Mouse (Mus musculus) lung, postnatal 0 days (tissue): ENCODE data around the gene Mrpl23.

Experiments
- CTCF ChIP-seq: IDR thresholded peaks from 2 replicates; pipeline ENCODE4 v1.5.1; 2016; ENCODE audit warnings: antibody characterized with exemption, mild to moderate bottlenecking
- EP300 ChIP-seq: IDR thresholded peaks from 2 replicates; pipeline ENCODE4 v1.6.1; 2016; ENCODE audit warnings: antibody characterized with exemption, mild to moderate bottlenecking, control low read depth

GRCm38 (mm10) chr7:142559651-142560175 lies 27.2 kb downstream of the Mrpl23 start:
- TF ChIP-seq CTCF: no peak
- no peak for TF ChIP-seq EP300
